Mouse (Mus musculus) liver, embryonic 15.5 days (tissue): Measurements from ENCODE around the gene Cln6. TPM values are rescaled to one million over a fixed set of nuclear protein-coding genes. Genes with fewer than 3 reads are reported as not detected.
"Not testable (repeated sequence)": the region's sequence is repeated elsewhere in the genome, so short reads cannot be mapped to it uniquely, and the experiment has no call there.

ENCODE experiments used
- ATAC-seq: fragments of 200-750 bp; cut with Nextera tagmentation; 2 replicates; pipeline ENCODE4 v1.8.0; 2017; ENCODE audit warnings: moderate number of reproducible peaks, mild to moderate bottlenecking, moderate library complexity; ENCODE audit not compliant: insufficient read depth
- H3K27ac ChIP-seq: fragments of 300-500 bp; sonication (generic); replicated peaks from 2 replicates; pipeline ENCODE4 v1.5.1; 2015; ENCODE audit warnings: mild to moderate bottlenecking, inconsistent platforms
- H3K27me3 ChIP-seq: fragments of 300-500 bp; sonication (generic); 2 replicates; pipeline ENCODE4 v1.6.1; 2015; ENCODE audit warnings: mild to moderate bottlenecking, inconsistent platforms
- H3K36me3 ChIP-seq: fragments of 300-500 bp; sonication (generic); replicated peaks from 2 replicates; pipeline ENCODE4 v1.6.1; 2015; ENCODE audit warnings: moderate library complexity, mild to moderate bottlenecking, inconsistent platforms
- H3K4me1 ChIP-seq: fragments of 300-500 bp; sonication (generic); replicated peaks from 2 replicates; pipeline ENCODE4 v1.6.1; 2015; ENCODE audit warnings: inconsistent platforms
- H3K4me2 ChIP-seq: fragments of 300-500 bp; sonication (generic); 2 replicates; pipeline ENCODE4 v1.6.1; 2015; ENCODE audit warnings: moderate library complexity, mild to moderate bottlenecking, inconsistent platforms
- H3K4me3 ChIP-seq: fragments of 300-500 bp; sonication (generic); replicated peaks from 2 replicates; pipeline ENCODE4 v1.5.1; 2015; ENCODE audit warnings: mild to moderate bottlenecking, inconsistent platforms
- H3K9ac ChIP-seq: fragments of 300-500 bp; sonication (generic); 2 replicates; pipeline ENCODE4 v1.6.1; 2015; ENCODE audit warnings: moderate library complexity, mild to moderate bottlenecking, inconsistent platforms
- H3K9me3 ChIP-seq: fragments of 300-500 bp; sonication (generic); replicated peaks from 2 replicates; pipeline ENCODE4 v1.6.1; 2016; ENCODE audit warnings: inconsistent platforms
- WGBS: fragments of 180-500 bp; shearing (Covaris S2); methylation state at CpG from one replicate; pipeline ENCODE4 v1.1.7; 2015; ENCODE audit warnings: mixed read lengths; ENCODE audit not compliant: insufficient replicate concordance; 5-methylcytosine and 5-hydroxymethylcytosine counted together
- polyA plus RNA-seq: library from polyadenylated mRNA; unstranded; fragments of >200 nt; fragmentation: Nextera tagmentation; extraction: Ambion mirVana; gene quantifications from 2 replicates; pipeline ENCODE4 v1.2.1, GENCODE M21; 2015

Gene Cln6
- polyA plus RNA-seq, 1 experiment from 2014 or later: 14.3 TPM

DNA sequence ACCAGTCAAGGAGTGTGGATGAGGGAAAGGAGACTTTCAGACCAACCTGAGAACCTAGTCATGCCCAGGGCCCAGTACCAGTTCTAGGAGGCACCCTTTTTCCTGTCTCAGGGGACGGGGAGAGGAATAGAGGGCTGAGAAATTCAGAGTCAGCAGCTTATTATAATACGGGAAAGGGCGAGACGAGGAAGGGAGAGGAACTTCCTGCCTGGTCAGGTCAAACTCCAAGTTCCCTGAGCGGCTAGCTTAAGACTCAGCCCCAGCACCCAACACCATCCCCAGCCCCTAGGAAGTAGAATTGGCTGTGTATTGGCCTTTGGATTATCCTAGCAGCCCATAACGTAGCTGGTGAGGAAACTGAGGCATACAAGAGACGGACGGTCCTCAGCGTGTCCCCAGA, 18.6 kb downstream of the Cln6 start:
- no peak overlapping the region for H3K27ac ChIP-seq
- WGBS: 33% methylated on average over 9 of the region's 9 CpGs
- ATAC-seq: no peak

GRCm38 (mm10) chr9:62857719-62858261, 19.2 kb downstream of the Cln6 start, which contains the start of gene Calml4:
Calml4 (plus strand) TSS chr9:62858080.
- no peaks in the 10 kb centered on the region for H3K9me3 ChIP-seq
- no peak; the same call in 1 of the 2 replicates for ATAC-seq
- no peak within 1 kb of the TSS for H3K4me3 ChIP-seq
- no peaks in the 10 kb centered on the region for H3K36me3 ChIP-seq
- no peaks in the 10 kb centered on the region for H3K27me3 ChIP-seq
- H3K4me2 ChIP-seq: no peak within 1 kb of the TSS; the same call in none of the 2 replicates
- WGBS: 46% methylated on average over 20 of the region's 20 CpGs
- H3K9ac ChIP-seq: no peak within 1 kb of the TSS
- H3K27ac ChIP-seq: no peak within 1 kb of the TSS
- H3K4me1 ChIP-seq: peaks cover 23% of the 10 kb centered on the region

More for the DNA sequence above, 18.6 kb downstream of the Cln6 start:
- H3K36me3 ChIP-seq: no peaks in the 10 kb centered on the region
- H3K4me2 ChIP-seq: no peak overlapping the region; the same call in 1 of the 2 replicates
- H3K9ac ChIP-seq: no peak overlapping the region
- no peaks in the 10 kb centered on the region for H3K9me3 ChIP-seq
- no peak overlapping the region for H3K4me3 ChIP-seq
- H3K27me3 ChIP-seq: no peaks in the 10 kb centered on the region
- H3K4me1 ChIP-seq: peaks cover 23% of the 10 kb centered on the region

- ATAC-seq: no peak
- no peaks in the 10 kb centered on the region for H3K36me3 ChIP-seq
- 48% methylated on average over 8 of the region's 8 CpGs for WGBS
- no peak overlapping the region; the same call in 1 of the 2 replicates for H3K4me2 ChIP-seq
- H3K9ac ChIP-seq: no peak overlapping the region
- H3K27me3 ChIP-seq: no peaks in the 10 kb centered on the region
- peaks cover 23% of the 10 kb centered on the region for H3K4me1 ChIP-seq
- H3K4me3 ChIP-seq: no peak overlapping the region
- H3K27ac ChIP-seq: no peak overlapping the region
- no peaks in the 10 kb centered on the region for H3K9me3 ChIP-seq
These were observed 19.9 kb downstream of the Cln6 start for GRCm38 (mm10) chr9:62858266-62859019.

DNA sequence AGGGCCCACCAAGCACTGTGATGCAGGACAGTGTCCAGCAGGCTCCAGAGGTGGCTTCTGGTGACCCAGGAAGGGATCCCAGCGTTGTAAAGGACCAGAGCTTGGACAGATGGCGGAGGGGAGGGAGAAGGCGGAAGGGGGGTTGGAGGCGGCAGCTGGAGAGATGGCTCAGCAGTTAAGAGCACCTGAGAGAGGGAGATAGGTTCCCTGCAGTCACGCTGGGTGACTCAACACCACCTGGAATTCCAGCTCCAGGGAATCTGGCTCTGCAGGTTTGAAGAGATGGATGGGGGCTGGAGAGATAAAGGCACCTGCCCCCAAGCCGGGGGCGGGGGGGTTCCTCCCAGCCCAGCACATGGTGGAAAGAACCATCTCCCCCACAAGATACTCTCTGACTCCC, 21.5 kb downstream of the Cln6 start:
- H3K36me3 ChIP-seq, H3K4me2 ChIP-seq, H3K4me3 ChIP-seq, H3K9ac ChIP-seq, H3K27ac ChIP-seq, ATAC-seq, H3K9me3 ChIP-seq, H3K27me3 ChIP-seq: not testable (repeated sequence)
- peaks cover 19% of the 10 kb centered on the region for H3K4me1 ChIP-seq
- 53% methylated on average over 7 of the region's 7 CpGs for WGBS

- ATAC-seq: no peak
- H3K4me2 ChIP-seq: no peak overlapping the region
- no peaks in the 10 kb centered on the region for H3K9me3 ChIP-seq
- H3K36me3 ChIP-seq: no peaks in the 10 kb centered on the region
- WGBS: 66% methylated on average over 4 of the region's 4 CpGs
- H3K9ac ChIP-seq: no peak overlapping the region
- no peaks in the 10 kb centered on the region for H3K27me3 ChIP-seq
- no peak overlapping the region for H3K4me3 ChIP-seq
- peaks cover 19% of the 10 kb centered on the region for H3K4me1 ChIP-seq
- H3K27ac ChIP-seq: no peak overlapping the region
These were observed 22.3 kb downstream of the Cln6 start for GRCm38 (mm10) chr9:62860866-62861265.

GRCm38 (mm10) chr9:62869236-62869635, 30.7 kb downstream of the Cln6 start:
- H3K4me2 ChIP-seq, H3K27ac ChIP-seq, H3K9ac ChIP-seq, H3K36me3 ChIP-seq, H3K9me3 ChIP-seq, ATAC-seq, H3K27me3 ChIP-seq, H3K4me3 ChIP-seq, H3K4me1 ChIP-seq: not testable (repeated sequence)
- WGBS: 54% methylated on average over 4 of the region's 4 CpGs

DNA sequence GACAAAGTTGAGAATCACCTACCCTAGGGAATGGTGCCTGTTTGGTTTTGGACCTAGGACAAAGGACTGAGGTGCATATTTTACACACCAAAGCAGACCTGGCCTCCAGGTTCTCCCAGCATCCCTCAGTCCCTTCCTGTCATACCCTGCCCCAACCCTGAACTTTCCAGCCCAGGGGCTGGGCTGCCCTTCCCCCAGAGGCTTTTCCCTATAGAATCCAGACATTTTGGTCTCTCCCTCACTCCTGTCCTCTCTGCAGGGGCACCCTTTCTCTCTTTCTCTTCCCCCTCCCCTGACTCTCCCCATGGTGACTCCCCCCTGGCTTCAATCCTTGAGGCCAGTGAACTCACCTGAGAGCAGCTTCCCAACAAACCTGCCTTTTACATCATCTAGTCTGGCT, 32.1 kb downstream of the Cln6 start:
- no peaks in the 10 kb centered on the region for H3K9me3 ChIP-seq
- no peak for ATAC-seq
- H3K27ac ChIP-seq: no peak overlapping the region
- no peak overlapping the region for H3K4me2 ChIP-seq
- H3K4me1 ChIP-seq: no peaks in the 10 kb centered on the region
- no peaks in the 10 kb centered on the region for H3K27me3 ChIP-seq
- no peaks in the 10 kb centered on the region for H3K36me3 ChIP-seq
- H3K4me3 ChIP-seq: no peak overlapping the region
- no peak overlapping the region for H3K9ac ChIP-seq

GRCm38 (mm10) chr9:62876966-62877616, 38.5 kb downstream of the Cln6 start:
- no peak overlapping the region for H3K9ac ChIP-seq
- no peak overlapping the region for H3K4me3 ChIP-seq
- WGBS: 44% methylated on average over 7 of the region's 7 CpGs
- H3K9me3 ChIP-seq: no peaks in the 10 kb centered on the region
- no peak overlapping the region for H3K4me2 ChIP-seq
- no peak overlapping the region for H3K27ac ChIP-seq
- H3K27me3 ChIP-seq: no peaks in the 10 kb centered on the region
- H3K36me3 ChIP-seq: peaks cover 22% of the 10 kb centered on the region
- peaks cover 6% of the 10 kb centered on the region; the same call in 1 of the 2 replicates for H3K4me1 ChIP-seq
- no peak for ATAC-seq

DNA sequence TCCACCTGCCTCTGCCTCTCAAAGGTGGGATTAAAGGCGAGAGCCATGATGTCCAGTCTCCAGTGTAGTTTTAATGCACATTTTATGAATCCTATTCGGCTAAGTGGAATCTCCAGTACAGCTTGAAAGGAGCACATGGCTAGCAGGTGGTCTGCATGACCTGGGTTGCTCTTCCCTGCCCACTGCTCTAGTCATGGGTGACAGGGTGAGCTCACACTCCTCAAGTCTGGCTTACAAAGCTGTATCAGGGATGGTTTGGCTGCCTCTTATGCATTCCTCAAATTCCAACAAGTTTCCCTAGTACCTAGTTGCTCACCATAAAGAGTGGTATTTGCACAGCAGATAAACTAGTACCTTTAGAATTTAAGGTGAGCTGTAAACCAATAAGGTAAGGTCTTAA, 39.2 kb downstream of the Cln6 start:
- no peak overlapping the region for H3K27ac ChIP-seq
- H3K4me2 ChIP-seq: no peak overlapping the region
- H3K9me3 ChIP-seq: no peaks in the 10 kb centered on the region
- H3K4me3 ChIP-seq: no peak overlapping the region
- H3K9ac ChIP-seq: no peak overlapping the region
- peaks cover 28% of the 10 kb centered on the region for H3K36me3 ChIP-seq
- no peak for ATAC-seq
- WGBS: 80% methylated on average over 2 of the region's 2 CpGs
- peaks cover 6% of the 10 kb centered on the region; the same call in 1 of the 2 replicates for H3K4me1 ChIP-seq
- H3K27me3 ChIP-seq: no peaks in the 10 kb centered on the region

GRCm38 (mm10) chr9:62881871-62882270, 43.3 kb downstream of the Cln6 start:
- Histone ChIP-seq H3K4me2 (no peak overlapping the region), H3K4me1 (peaks cover 6% of the 10 kb centered on the region; the same call in 1 of the 2 replicates), H3K27me3 (no peaks in the 10 kb centered on the region), H3K27ac (no peak overlapping the region), H3K36me3 (peaks cover 64% of the 10 kb centered on the region), H3K4me3 (no peak overlapping the region), H3K9ac (no peak overlapping the region), H3K9me3 (no peaks in the 10 kb centered on the region)
- 87% methylated on average over 12 of the region's 12 CpGs for WGBS
- no peak for ATAC-seq

- H3K9ac ChIP-seq: no peak overlapping the region
- no peak overlapping the region for H3K4me3 ChIP-seq
- H3K27me3 ChIP-seq: no peaks in the 10 kb centered on the region
- no peak for ATAC-seq
- WGBS: 52% methylated on average over 1 of the region's 1 CpGs
- no peaks in the 10 kb centered on the region for H3K4me1 ChIP-seq
- H3K27ac ChIP-seq: no peak overlapping the region
- no peak overlapping the region for H3K4me2 ChIP-seq
- peaks cover 51% of the 10 kb centered on the region for H3K36me3 ChIP-seq
- H3K9me3 ChIP-seq: no peaks in the 10 kb centered on the region
These were observed 55.9 kb downstream of the Cln6 start for GRCm38 (mm10) chr9:62894486-62894885.
